Mouse (Mus musculus) forebrain, embryonic 11.5 days (tissue): ENCODE results near the gene Smcr8. TPM values are rescaled to one million over a fixed set of nuclear protein-coding genes. Genes with fewer than 3 reads are reported as not detected.

Source experiments
- microRNA-seq: library from miRNA; unstranded; fragments of <30 nt; microRNA quantifications from one replicate; pipeline ENCODE4, GENCODE M21; 2016; ENCODE audit not compliant: insufficient number of aligned reads
- polyA plus RNA-seq: library from polyadenylated mRNA; unstranded; fragments of >200 nt; fragmentation: Nextera tagmentation; extraction: Ambion mirVana; gene quantifications from 2 replicates; pipeline ENCODE4 v1.2.1, GENCODE M21; 2014

The Smcr8 gene
- polyA plus RNA-seq, 1 experiment from 2014 or later, result 11.6 TPM

Small RNA genes within 50 kb of the gene (microRNA-seq; reads per million reads assigned to microRNA genes)
- gene Mir5100, result 4.2 reads per million

Other genes with a start within 250 kb of the Smcr8 start
- gene Alkbh5, start 241.1 kb upstream of the Smcr8 start, polyA plus RNA-seq, result 38.0 and 41.2 TPM in 2 replicates
- gene Llgl1, start 77.8 kb upstream of the Smcr8 start, polyA plus RNA-seq, result 147 and 153 TPM in 2 replicates
- gene Flii, start 50.3 kb upstream of the Smcr8 start, polyA plus RNA-seq, result 74.8 and 81.4 TPM in 2 replicates
- 14.2 and 17.8 TPM in 2 replicates for gene Mief2, start 49.1 kb upstream of the Smcr8 start, polyA plus RNA-seq
- gene Top3a, start 159 bp upstream of the Smcr8 start, polyA plus RNA-seq, result 23.8 and 25.9 TPM in 2 replicates
- 70.5 and 71.7 TPM in 2 replicates for gene Shmt1, start 34.2 kb downstream of the Smcr8 start, polyA plus RNA-seq
- 26.7 and 30.0 TPM in 2 replicates for gene Dhrs7b, start 53.1 kb downstream of the Smcr8 start, polyA plus RNA-seq
- 59.8 and 70.9 TPM in 2 replicates for gene Tmem11, start 101.7 kb downstream of the Smcr8 start, polyA plus RNA-seq
- gene Natd1, start 137.2 kb downstream of the Smcr8 start, polyA plus RNA-seq, result 25.7 and 26.1 TPM in 2 replicates
- 47.3 and 51.0 TPM in 2 replicates for gene Map2k3, start 154.5 kb downstream of the Smcr8 start, polyA plus RNA-seq
- 0.16 TPM in 1 of 2 replicates, not detected in the other for gene Kcnj12, start 245.0 kb downstream of the Smcr8 start, polyA plus RNA-seq